Mouse (Mus musculus): ENCODE results near the gene D830030K20Rik.
"Not testable (repeated sequence)": the region's sequence is repeated elsewhere in the genome, so short reads cannot be mapped to it uniquely, and the experiment has no call there.

D830030K20Rik gene

DNA sequence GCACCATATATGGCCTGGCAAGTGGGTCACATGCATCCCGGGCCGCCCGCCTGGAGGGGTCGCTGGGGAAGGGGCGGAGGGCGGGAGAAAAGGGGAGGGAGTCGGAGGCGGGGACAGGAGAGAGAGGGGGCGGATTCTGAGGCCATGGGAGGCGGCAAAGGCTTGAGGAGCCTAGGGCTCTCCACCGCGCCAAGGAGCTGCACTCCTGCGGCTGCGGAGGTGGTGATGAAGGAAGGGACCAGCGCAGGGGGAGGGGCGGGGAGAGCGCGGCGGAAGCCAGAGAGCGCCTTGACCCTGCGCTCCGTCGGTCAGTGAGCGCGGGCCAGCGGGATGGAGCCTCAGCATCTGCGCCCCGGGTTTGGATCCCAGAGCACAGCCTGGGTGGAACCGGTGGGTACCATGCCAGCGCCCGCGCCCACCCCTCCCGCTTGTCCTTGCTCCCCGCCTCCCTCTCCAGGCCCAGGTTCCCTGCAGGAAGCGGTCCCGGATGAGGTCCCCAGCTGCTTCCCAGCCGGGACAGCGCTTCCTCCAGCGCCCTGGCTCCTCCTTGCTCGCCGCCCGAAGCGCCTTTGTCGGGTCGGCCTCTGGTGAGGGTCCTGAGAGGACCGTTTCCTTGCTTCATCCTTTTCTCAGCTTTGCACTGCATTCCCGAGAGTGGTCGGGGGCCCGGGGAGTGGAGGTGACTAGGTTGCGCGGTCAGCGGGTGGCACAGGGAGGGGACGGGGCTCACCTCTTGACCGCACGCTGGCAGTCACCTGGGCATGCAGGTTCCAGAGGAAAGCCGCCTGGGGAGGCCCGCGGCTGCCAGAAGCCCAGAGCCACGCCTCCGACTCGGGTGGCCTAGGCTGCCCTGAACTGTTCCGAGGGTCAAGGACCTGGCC is at the start of gene D830030K20Rik:
Gene D830030K20Rik (plus strand): TSS at position 217 of the 881 bp plus-strand sequence.
- not testable (repeated sequence) for DNase-seq (ENCODE audit: low spot score)

DNA sequence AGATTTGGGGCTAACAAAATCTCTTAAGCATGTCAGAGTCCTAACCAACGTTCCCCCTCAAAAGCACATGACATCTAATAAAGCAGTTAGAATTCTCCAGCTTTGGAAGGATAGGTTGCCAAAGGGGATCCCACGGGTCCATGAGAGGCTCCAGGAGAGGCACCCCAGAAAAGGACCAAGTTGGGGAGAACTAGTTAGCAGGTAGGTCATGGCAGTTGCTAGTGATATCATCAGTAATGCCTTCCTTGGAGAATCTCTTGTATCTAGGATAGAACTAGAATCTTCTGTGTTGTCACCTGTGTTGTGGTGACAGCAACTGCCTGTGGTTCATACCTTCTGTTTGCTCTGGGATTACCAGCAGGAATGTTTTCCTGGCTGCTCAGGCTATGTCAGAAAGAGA is 20.3 kb upstream of the D830030K20Rik start, which contains the start of gene Gm5795:
Gene Gm5795 (plus strand): TSS at position 301 of the 400 bp plus-strand sequence.
- not testable (repeated sequence) for DNase-seq (ENCODE audit: low spot score)

- not testable (repeated sequence) for DNase-seq (ENCODE audit: low spot score)
Measured at GRCm38 (mm10) chr14:3209367-3209766, 1.1 kb downstream of the D830030K20Rik start.

GRCm38 (mm10) chr14:3262531-3262930 is 54.2 kb downstream of the D830030K20Rik start:
- not testable (repeated sequence) for DNase-seq (ENCODE audit: low spot score)

Data from ovary, adult 18-20 months (tissue).